Mouse (Mus musculus) heart, postnatal 0 days (tissue): Measurements from ENCODE around the gene Zfp775.

Experiments used
- CTCF ChIP-seq: IDR thresholded peaks from 2 replicates; pipeline ENCODE4 v1.5.1; 2016; ENCODE audit warnings: antibody characterized with exemption, control low read depth, low read depth
- EP300 ChIP-seq: IDR thresholded peaks from 2 replicates; pipeline ENCODE4 v1.6.1; 2016; ENCODE audit warnings: antibody characterized with exemption, low read depth

GRCm38 (mm10) chr6:48568036-48568984 is 33.6 kb upstream of the Zfp775 start:
- TF ChIP-seq EP300 (no peak), CTCF (no peak)
